Mouse (Mus musculus) embryonic stem cell, embryonic (primary cell): ENCODE results near the gene Ap2a1.

Experiments used
- CTCF ChIA-PET, 4 experiments: fragments of 300-600 bp in 2 of 4; fragments of 350-600 bp in 2 of 4; sonication (Branson Sonifier 250); formaldehyde crosslinking; loops; one replicate each; lab custom pipeline; 2022; ENCODE audit warnings: inconsistent platforms in 2 of 4; lab: Charles Lee
- POLR2A ChIA-PET, 4 experiments: fragments of 300-600 bp in 2 of 4; fragments of 350-600 bp in 2 of 4; sonication (Branson Sonifier 250); formaldehyde crosslinking; loops; one replicate each; lab custom pipeline; 2022; ENCODE audit warnings: antibody characterized with exemption in 4 of 4, inconsistent platforms in 1 of 4; lab: Charles Lee

The Ap2a1 gene

DNA sequence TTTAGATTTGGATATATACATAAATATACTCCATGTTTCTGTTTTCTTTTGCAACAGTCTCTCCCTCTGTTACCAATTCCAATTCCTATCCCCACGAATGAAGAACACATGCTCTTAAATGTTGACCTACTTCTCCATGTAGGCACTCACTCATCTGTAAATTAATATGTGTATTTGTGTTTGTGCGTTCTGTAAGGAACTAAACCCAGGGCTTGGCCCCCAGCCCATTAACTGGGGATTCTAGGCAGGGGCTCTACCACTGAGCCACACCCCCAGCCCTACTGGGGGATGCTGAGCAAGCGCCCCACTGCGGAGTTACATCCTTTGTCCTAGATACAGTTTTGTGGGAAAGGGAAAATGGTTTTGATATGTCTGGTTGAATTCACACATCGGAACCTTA is 10.2 kb downstream of the Ap2a1 start:
- CTCF ChIA-PET = no interaction called here

DNA sequence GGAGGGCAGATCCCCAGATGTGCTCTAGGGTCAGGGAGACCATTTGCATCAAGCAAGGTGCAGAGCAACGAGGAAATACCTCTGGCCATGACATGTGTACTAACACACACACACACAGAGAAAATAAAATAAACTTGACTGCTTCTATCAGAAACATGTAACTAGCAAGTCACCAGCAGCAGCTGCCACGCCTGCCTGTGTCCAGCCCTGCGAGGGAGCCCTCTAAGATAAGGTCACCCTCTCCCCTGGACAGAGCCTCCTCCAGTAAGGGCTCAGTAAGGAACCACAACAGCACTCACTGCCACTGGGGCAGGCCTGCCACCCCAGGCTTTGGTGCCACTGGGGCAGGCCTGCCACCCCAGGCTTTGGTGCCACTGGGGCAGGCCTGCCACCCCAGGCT is 11.1 kb downstream of the Ap2a1 start:
- POLR2A ChIA-PET = interaction anchor here in 2 of 4 experiments (0.7 to 2.3 kb wide), 5 partner anchors 11 to 31 kb away, joined by 3 to 8 read pairs (median 3); partner anchors contain the start of gene Ap2a1 (in 2 of the 2)

More for the DNA sequence above, 10.2 kb downstream of the Ap2a1 start:
- POLR2A ChIA-PET = interaction anchor here in 2 of 4 experiments (2.2 to 2.3 kb wide), 2 partner anchors 10 to 11 kb away, joined by 8 to 15 read pairs; partner anchors contain the start of gene Ap2a1 (in 2 of the 2)

DNA sequence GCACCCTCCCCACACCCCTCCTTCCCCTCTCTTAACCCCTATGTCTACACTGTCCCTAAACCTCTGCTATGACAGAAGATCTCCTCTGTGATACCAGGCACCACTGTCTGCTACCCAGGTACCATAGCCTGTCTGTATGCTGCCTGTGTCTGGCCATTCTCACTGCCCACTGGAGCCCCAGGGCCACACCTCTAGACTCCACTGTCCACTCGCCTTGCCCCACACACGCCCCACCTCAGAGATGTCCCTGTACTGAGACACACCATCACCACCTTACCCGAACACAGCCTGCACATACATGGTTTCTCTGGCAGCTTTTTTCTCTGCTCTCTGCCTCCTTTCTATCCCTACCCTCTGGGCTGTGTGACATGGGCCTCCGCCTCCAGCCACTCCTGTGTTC is 12.4 kb downstream of the Ap2a1 start:
- CTCF ChIA-PET = interaction anchor here in 3 of 4 experiments (0.6 to 1.0 kb wide), 3 partner anchors 46 to 66 kb away, joined by 3 to 4 read pairs (median 3); no protein-coding TSS in a partner anchor
- POLR2A ChIA-PET = interaction anchor here in 2 of 4 experiments (0.7 to 2.4 kb wide), 13 partner anchors 10 to 101 kb away, joined by 3 to 8 read pairs (median 3); partner anchors contain the start of genes Ap2a1 (in 2 of the 2), Pnkp (in 2 of the 2), Akt1s1 (in 1 of the 2) and Il4i1 (in 1 of the 2)

More for the DNA sequence above, 11.1 kb downstream of the Ap2a1 start:
- CTCF ChIA-PET = no interaction called here

DNA sequence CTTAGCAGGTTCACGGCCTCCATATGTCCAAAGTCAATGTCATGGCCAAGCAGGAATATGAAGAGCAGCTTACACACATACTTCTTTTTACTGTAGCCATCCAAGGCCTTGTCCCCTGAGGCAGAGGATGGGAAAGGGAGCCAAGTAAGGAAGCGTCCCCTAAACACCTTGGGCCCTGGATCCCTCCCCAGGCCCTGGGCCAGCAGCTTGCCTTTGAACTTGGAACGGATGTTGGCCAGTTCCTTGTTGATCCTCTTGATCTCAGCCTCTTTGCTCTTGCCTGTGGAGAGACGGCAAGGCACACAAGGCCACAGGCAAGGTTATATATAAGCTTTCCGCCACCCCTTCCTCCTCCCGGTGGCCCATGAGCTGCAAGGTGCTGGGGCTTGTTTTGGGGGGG is 13.1 kb downstream of the Ap2a1 start:
- CTCF ChIA-PET = interaction anchor here in 3 of 4 experiments (0.6 to 1.4 kb wide), 5 partner anchors 16 to 151 kb away, joined by 3 to 7 read pairs (median 4); no protein-coding TSS in a partner anchor
- POLR2A ChIA-PET = interaction anchor here in 2 of 4 experiments (0.6 to 2.4 kb wide), 13 partner anchors 9 to 214 kb away, joined by 3 to 7 read pairs (median 3); partner anchors contain the start of genes Pnkp (in 2 of the 2), Akt1s1 (in 1 of the 2), Ap2a1 (in 1 of the 2) and Prmt1 (in 1 of the 2)

DNA sequence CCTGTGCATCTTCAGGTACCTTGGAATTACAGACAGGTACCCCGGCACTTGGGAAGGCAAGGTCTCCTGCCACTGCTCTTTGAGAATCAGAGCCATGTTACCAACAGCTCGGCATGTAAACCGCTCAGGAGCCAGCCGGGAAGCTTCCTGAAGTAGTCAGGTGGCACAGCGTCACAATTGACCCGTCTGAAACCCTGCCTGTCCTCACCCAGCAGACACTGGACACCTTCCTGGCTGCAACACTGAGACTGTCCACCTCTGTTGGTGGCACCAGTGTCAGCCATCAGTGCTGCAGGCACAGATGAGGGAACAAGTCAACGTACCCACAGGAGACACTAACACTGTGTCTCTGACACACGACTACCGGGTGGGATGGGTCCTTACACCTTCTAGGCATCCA is 14.0 kb downstream of the Ap2a1 start:
- ChIA-PET POLR2A (interaction anchor here in 2 of 4 experiments (0.9 to 2.4 kb wide), 6 partner anchors 10 to 71 kb away, joined by 3 to 7 read pairs (median 6); partner anchors contain the start of genes Akt1s1 (in 1 of the 2), Ap2a1 (in 1 of the 2), Prmt1 (in 1 of the 2) and Tbc1d17 (in 1 of the 2)), CTCF (interaction anchor here in 1 of 4 experiments (1.4 kb wide), 1 partner anchor 152 kb away, joined by 3 read pairs; no protein-coding TSS in a partner anchor)

DNA sequence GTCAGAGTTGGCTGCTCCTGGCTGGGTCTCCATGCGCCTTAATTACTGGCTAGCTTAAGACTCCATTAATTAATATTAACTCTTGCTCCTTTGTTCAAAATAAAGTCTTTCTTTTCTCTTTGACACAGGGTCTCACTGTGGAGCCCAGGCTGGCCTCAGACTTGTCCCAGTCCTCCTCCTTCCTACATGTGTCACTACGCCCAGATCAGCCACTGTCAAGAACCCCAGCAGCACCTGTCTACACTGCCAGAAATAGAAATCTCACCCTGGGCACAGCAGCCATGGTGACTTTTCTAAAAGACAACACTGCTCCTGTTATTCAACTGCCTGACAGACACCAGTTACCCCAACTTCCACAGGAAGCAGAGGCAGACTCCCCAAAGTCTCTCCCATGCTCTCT is 14.9 kb downstream of the Ap2a1 start:
- CTCF ChIA-PET = interaction anchor here in 1 of 4 experiments (1.3 to 1.7 kb wide), 2 partner anchors 18 to 81 kb away, joined by 3 read pairs; no protein-coding TSS in a partner anchor
- POLR2A ChIA-PET = interaction anchor here in 3 of 4 experiments (0.6 to 2.6 kb wide), 15 partner anchors 12 to 553 kb away, joined by 3 to 17 read pairs (median 5); partner anchors contain the start of genes Ap2a1 (in 2 of the 3), Akt1s1 (in 1 of the 3), Fuz (in 1 of the 3) and Tbc1d17 (in 1 of the 3)

DNA sequence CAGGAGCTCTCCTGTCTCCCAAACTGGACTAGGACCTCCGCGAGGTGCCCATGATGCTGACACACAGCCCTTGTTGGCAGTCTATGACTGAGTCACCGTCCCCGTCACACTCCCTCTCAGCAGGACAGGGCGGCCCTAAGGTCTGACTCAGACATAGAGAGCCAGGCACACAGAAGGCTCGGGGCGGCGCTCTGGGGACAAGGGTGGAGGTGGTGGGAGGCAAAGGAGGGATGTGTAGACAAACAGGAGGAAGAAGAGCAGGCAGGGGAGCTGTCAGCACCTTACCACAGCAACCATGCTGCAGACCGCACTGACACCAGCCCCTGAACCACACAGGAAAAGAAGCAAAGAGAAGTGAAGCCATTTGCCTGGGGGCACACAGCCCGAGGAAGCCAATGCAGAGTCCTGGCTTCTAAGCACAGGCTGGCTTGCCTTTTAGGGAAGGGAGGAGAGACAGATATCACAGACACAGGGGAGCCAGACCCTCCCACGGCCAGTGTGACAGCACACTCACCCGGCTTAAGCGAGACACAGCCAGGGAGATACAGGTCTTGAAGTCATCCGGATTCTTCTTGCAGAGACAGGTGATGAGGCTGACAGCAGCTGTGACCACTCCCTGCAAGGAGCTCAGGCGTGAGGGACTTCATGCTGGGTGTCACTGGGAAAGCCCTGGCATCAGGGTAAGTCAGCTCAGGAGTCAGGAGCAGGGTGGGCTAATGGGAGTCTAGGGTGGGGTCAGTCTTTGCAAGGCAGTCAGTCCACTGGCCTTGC is 20.4 kb downstream of the Ap2a1 start:
- CTCF ChIA-PET = interaction anchor here in 1 of 4 experiments (0.5 kb wide), 1 partner anchor 205 kb away, joined by 4 read pairs; no protein-coding TSS in a partner anchor
- POLR2A ChIA-PET = interaction anchor here in 2 of 4 experiments (0.6 to 2.2 kb wide), 6 partner anchors 11 to 266 kb away, joined by 3 to 9 read pairs (median 4); no protein-coding TSS in a partner anchor

DNA sequence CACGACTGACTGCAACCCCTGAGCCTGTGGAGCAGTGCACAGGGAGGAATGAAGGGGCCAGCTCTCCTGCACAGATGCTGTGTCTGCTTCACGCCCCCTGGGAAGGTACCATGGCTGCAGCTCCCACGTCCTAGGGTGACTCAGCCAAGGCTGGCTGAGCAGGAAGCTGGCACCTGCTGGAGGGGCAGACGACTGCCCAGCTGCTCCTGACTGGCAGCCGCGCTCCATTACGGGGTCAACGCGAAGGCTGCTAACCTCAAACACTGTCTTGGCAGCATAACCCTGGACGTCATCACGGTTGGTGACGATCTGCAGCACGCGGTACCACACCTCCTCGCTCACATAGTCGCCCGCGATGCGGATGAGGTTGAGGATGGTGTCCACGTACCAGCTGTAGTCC is 23.9 kb downstream of the Ap2a1 start:
- CTCF ChIA-PET = no interaction called here
- POLR2A ChIA-PET = interaction anchor here in 2 of 4 experiments (0.7 to 2.0 kb wide), 7 partner anchors 11 to 81 kb away, joined by 3 to 9 read pairs (median 5); partner anchors contain the start of genes Akt1s1 (in 1 of the 2), Prmt1 (in 1 of the 2), Ptov1 (in 1 of the 2) and Tbc1d17 (in 1 of the 2)

DNA sequence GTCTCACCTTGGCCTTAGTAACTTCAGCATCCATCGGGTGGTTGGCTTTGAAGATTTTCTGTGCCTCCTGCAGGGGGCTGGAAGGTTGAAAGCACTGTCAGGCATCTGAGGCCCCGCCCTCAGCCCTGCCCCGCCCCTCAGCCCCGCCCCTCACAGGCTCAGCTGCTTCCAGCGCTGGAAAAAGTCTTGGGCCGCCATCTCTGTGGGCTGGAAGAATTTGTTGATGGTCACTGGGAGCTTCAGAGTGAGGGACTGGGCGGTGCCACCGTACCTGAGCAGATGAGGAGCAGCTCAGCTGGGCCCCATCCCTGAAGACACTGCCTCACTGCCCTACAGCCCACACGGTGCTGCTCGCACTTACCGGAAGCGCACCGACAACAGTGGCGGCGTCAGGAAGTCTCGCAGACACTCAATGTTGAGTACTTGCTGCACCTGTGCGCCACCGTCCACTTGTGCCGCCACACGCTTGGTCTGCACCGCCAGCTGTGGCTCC is 28.0 kb downstream of the Ap2a1 start:
- CTCF ChIA-PET = interaction anchor here in 3 of 4 experiments (0.5 to 2.2 kb wide), 19 partner anchors 9 to 1129 kb away, joined by 3 to 16 read pairs (median 4); partner anchors contain the start of genes Ap2a1 (in 1 of the 3) and Med25 (in 1 of the 3)
- POLR2A ChIA-PET = interaction anchor here (0.6 to 4.7 kb wide), 41 partner anchors 9 to 533 kb away, joined by 3 to 21 read pairs (median 4); partner anchors contain the start of genes Ap2a1 (in 3 of the 4), Akt1s1 (in 2 of the 4), Atf5 (in 2 of the 4) and Il4i1 (in 2 of the 4)

DNA sequence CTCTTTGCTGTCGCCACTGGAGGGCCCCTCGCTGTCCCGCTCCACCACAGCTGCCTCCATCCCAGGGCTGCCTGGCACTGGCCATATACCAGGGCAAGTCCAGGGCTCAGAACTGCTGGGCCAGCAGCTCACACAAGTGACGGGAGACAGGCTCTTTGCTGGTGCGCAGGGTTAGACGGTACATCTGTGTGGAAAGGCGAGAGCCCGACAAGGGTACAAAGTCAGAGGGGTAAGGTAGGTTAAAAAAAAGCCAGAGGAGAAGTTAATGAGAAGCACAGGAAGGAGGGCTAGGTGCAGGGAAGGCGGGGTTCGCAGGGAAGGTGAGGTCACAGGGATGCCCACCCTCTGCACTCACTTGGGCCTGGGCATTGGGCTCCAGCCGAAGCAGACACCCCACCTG is 28.7 kb downstream of the Ap2a1 start:
- CTCF ChIA-PET = interaction anchor here in 3 of 4 experiments (0.5 to 2.2 kb wide), 10 partner anchors 16 to 168 kb away, joined by 3 to 13 read pairs (median 4); partner anchors contain the start of gene Ap2a1 (in 1 of the 3)
- POLR2A ChIA-PET = interaction anchor here (0.6 to 4.7 kb wide), 33 partner anchors 9 to 534 kb away, joined by 3 to 21 read pairs (median 4); partner anchors contain the start of genes Ap2a1 (in 3 of the 4), Akt1s1 (in 2 of the 4), Atf5 (in 2 of the 4) and Il4i1 (in 2 of the 4)

DNA sequence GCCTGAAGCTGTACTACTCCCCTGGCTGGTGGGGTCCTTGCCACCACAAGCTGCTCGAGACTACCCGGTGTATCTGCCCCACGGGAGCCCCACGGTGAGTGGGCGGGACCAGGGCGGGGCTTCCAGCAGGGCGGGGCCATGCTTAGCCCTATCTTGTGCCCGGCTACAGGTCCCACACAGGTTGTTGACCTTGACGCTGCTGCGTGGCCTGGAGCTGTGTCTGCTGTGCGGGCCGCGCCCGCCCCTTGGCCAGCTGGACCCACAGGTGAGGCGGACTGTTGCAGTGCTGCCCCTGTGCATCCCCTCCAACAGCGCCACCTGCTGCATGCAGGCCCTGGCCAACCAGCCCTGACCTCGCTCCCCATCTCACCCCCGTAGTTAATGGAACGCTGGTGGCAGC is 30.7 kb downstream of the Ap2a1 start:
- POLR2A ChIA-PET = interaction anchor here in 3 of 4 experiments (0.7 to 4.7 kb wide), 40 partner anchors 10 to 523 kb away, joined by 3 to 45 read pairs (median 4); partner anchors contain the start of genes Ptov1 (in 3 of the 3), Akt1s1 (in 2 of the 3), Atf5 (in 2 of the 3) and Il4i1 (in 2 of the 3)
- CTCF ChIA-PET = interaction anchor here in 2 of 4 experiments (0.6 to 2.4 kb wide), 17 partner anchors 22 to 550 kb away, joined by 3 to 10 read pairs (median 4); partner anchors contain the start of genes Ap2a1 (in 1 of the 2), Pold1 (in 1 of the 2), Ptov1 (in 1 of the 2) and Rras (in 1 of the 2)

DNA sequence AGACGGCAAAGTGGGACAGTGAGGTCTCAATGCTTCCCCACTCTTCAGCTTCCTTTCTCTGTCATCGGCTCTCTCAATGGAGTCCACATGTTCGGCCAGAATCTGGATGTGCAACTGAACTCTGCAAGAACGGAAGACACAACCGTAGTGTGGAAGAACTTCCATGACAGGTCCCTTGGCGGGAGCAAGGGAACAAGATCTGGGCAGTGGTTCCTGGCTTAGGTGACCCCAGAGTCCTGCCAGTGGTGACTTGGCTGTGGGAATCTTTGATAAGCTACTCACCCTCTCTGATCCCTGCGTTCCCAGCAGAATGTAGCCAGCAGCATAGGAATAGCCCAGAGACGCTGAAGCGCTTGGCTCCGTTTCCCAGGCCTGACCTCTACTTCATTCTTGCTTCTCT is 32.8 kb downstream of the Ap2a1 start:
- POLR2A ChIA-PET = interaction anchor here in 3 of 4 experiments (0.6 to 4.7 kb wide), 47 partner anchors 13 to 233 kb away, joined by 3 to 45 read pairs (median 4); partner anchors contain the start of genes Ptov1 (in 3 of the 3), Akt1s1 (in 2 of the 3), Ap2a1 (in 2 of the 3) and Il4i1 (in 2 of the 3)
- CTCF ChIA-PET = interaction anchor here in 3 of 4 experiments (0.6 to 1.9 kb wide), 16 partner anchors 12 to 273 kb away, joined by 3 to 8 read pairs (median 3); partner anchors contain the start of genes Ap2a1 (in 1 of the 3), Nup62 (in 1 of the 3), Prmt1 (in 1 of the 3) and Ptov1 (in 1 of the 3)

DNA sequence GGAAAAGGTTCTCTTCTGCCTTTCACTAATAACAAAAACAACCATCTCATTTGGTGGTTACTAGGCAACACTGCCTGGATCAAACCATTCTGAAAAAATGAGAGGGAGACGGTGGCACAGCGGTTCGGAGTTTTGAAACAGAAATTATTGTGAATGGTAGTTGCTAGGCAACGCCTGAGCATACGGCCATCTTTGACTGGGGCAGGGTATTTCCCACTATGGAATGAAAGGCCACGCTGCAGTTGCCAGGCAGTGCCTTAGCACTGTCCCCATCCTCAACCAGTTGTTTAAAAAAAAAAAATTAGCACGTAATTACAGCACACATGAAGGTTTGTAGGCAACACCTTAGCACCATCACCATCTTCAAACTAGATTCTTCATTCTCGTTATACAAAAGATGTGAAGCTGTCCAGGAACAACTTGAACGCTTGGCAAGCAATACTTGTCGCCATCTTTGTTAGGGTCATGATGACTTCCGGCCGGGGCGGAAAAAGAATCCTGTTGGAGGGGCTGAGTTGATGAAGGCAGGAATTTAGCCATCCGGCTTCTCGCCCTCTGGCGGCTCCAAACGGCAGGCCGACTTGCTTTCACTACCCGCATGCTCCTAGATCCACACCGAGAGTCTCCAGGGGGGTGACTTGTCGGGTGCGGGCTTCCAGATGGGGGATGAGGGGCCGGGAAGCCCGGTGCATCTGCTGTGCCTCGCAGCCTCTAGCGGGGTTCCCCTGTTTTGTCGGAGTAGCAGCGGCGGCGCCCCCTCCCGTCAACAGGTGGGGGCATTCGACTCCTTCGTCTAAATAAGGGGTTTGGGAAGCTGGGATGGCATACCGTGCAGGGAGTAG is 33.5 kb downstream of the Ap2a1 start, which contains the start of gene Fuz:
Gene Fuz, plus strand, starts transcription at position 487 of the 842 bp plus-strand sequence.
- ChIA-PET CTCF (interaction anchor here (0.6 to 1.9 kb wide), 14 partner anchors 11 to 189 kb away, joined by 3 to 8 read pairs (median 3); partner anchors contain the start of genes Ap2a1 (in 1 of the 4), Nup62 (in 1 of the 4) and Ptov1 (in 1 of the 4)), POLR2A (interaction anchor here in 3 of 4 experiments (0.5 to 4.7 kb wide), 52 partner anchors 11 to 234 kb away, joined by 3 to 45 read pairs (median 4); partner anchors contain the start of genes Ptov1 (in 3 of the 3), Akt1s1 (in 2 of the 3), Ap2a1 (in 2 of the 3) and Atf5 (in 2 of the 3))

DNA sequence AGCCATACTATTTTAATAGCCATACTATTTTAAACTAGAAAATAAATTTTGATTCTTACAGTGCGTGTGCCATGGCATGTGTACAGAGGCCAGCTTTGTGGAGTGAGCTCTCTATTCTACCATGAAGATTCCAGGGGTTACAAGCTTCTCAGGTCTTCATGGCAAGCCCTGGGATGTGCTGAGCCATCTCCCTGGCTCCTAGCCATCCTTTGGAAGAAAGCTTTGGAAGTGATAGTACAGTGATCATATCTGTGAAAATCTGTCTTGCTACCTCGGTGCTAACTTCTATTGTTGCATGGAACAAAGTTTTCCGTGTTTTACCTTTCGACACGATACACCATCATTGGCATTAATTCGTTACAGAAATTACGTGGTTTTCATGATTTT is 34.1 kb downstream of the Ap2a1 start:
- CTCF ChIA-PET = interaction anchor here in 2 of 4 experiments (1.4 to 1.9 kb wide), 3 partner anchors 34 to 80 kb away, joined by 3 to 8 read pairs (median 4); partner anchors contain the start of genes Ap2a1 (in 1 of the 2) and Nup62 (in 1 of the 2)
- POLR2A ChIA-PET = interaction anchor here in 3 of 4 experiments (0.5 to 4.7 kb wide), 34 partner anchors 11 to 225 kb away, joined by 3 to 45 read pairs (median 4); partner anchors contain the start of genes Ap2a1 (in 3 of the 3), Akt1s1 (in 2 of the 3), Atf5 (in 2 of the 3) and Il4i1 (in 2 of the 3)

DNA sequence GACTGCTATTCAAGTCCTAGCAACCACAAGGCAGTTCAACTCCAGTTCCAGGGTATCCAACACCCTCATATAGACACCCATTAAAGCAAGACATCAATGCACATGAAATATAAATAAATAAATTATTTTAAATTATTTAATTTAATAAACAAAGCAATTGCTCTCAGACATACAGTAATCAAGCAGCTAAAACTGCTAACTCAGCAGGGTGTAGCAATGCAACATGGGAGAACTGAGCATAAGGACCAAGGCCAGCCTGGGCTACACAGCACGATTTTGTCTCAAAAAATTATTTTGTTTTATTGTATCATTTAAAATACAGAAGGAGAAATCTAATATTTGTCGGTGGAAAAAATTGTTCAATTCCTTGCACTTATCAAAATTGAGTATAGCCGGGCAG is 35.1 kb downstream of the Ap2a1 start:
- CTCF ChIA-PET = no interaction called here
- POLR2A ChIA-PET = interaction anchor here in 3 of 4 experiments (0.7 to 4.3 kb wide), 13 partner anchors 11 to 75 kb away, joined by 3 to 26 read pairs (median 4); partner anchors contain the start of genes Akt1s1 (in 1 of the 3), Ap2a1 (in 1 of the 3), Ptov1 (in 1 of the 3) and Tbc1d17 (in 1 of the 3)
